Mouse (Mus musculus) hindbrain, embryonic 15.5 days (tissue): ENCODE measurements around the gene Gm17577. TPM values are rescaled to one million over a fixed set of nuclear protein-coding genes. Genes with fewer than 3 reads are reported as not detected.
"Not testable (repeated sequence)": the region's sequence is repeated elsewhere in the genome, so short reads cannot be mapped to it uniquely, and the experiment has no call there.

ENCODE experiments used
- ATAC-seq: fragments of 200-750 bp; cut with Nextera tagmentation; 2 replicates; pipeline ENCODE4 v1.8.0; 2017; ENCODE audit warnings: low read depth, moderate number of reproducible peaks, moderate TSS enrichment; ENCODE audit not compliant: low FRiP score
- H3K27ac ChIP-seq: fragments of 300-500 bp; sonication (generic); replicated peaks from 2 replicates; pipeline ENCODE4 v1.5.1; 2015; ENCODE audit warnings: mild to moderate bottlenecking, inconsistent platforms
- H3K27me3 ChIP-seq: fragments of 300-500 bp; sonication (generic); 2 replicates; pipeline ENCODE4 v1.6.1; 2015; ENCODE audit warnings: control low read depth, inconsistent platforms
- H3K36me3 ChIP-seq: fragments of 300-500 bp; sonication (generic); 2 replicates; pipeline ENCODE4 v1.6.1; 2015; ENCODE audit warnings: control low read depth, inconsistent platforms
- H3K4me1 ChIP-seq: fragments of 300-500 bp; sonication (generic); replicated peaks from 2 replicates; pipeline ENCODE4 v1.6.1; 2015; ENCODE audit warnings: control low read depth, inconsistent platforms
- H3K4me2 ChIP-seq: fragments of 300-500 bp; sonication (generic); 2 replicates; pipeline ENCODE4 v1.6.1; 2015; ENCODE audit warnings: moderate library complexity, mild to moderate bottlenecking, inconsistent platforms
- H3K4me3 ChIP-seq: fragments of 300-500 bp; sonication (generic); 2 replicates; pipeline ENCODE4 v1.5.1; 2015; ENCODE audit warnings: mild to moderate bottlenecking, inconsistent platforms
- H3K9ac ChIP-seq: fragments of 300-500 bp; sonication (generic); 2 replicates; pipeline ENCODE4 v1.6.1; 2015; ENCODE audit warnings: inconsistent platforms
- H3K9me3 ChIP-seq: fragments of 300-500 bp; sonication (generic); 2 replicates; pipeline ENCODE4 v1.6.1; 2016; ENCODE audit warnings: control low read depth, inconsistent platforms
- WGBS: fragments of 180-500 bp; shearing (Covaris S2); methylation state at CpG from one replicate; pipeline ENCODE4 v1.1.7; 2015; 5-methylcytosine and 5-hydroxymethylcytosine counted together
- polyA plus RNA-seq: library from polyadenylated mRNA; unstranded; fragments of >200 nt; fragmentation: Nextera tagmentation; extraction: Ambion mirVana; gene quantifications from 2 replicates; pipeline ENCODE4 v1.2.1, GENCODE M21; 2015

The Gm17577 gene
- polyA plus RNA-seq = not detected in 2 replicates

DNA sequence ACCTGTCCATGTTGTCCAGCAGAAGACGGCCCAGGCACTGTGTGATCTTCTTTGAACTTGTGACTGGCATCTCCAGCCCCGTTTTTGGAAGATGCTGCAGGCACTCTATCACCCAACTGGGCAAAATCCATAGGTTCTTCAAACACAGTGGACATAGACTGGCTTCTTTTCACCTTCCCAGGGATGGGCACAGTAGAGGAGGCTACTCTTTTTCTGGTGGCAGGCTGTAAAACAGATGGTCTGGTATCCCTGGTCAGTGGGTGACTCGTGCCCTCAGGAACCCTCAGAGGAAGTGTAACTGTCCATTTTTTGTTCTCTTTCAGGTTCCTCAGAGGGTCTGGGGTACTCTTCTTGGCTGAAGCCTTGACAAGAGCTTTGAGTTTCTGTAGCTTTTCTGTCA is at the start of gene Gm17577:
TSS of gene Gm17577 (minus strand) at position 101 of the 400 bp plus-strand sequence.
- not testable (repeated sequence) for H3K27me3 ChIP-seq, H3K4me3 ChIP-seq, H3K4me2 ChIP-seq, H3K9ac ChIP-seq, H3K9me3 ChIP-seq, H3K36me3 ChIP-seq, H3K4me1 ChIP-seq, H3K27ac ChIP-seq, ATAC-seq
- WGBS = no CpG with 5 or more reads among the region's 3 CpGs

GRCm38 (mm10) chrX:123222381-123222780 is 24.3 kb downstream of the Gm17577 start, which contains the start of gene Srsx:
TSS of gene Srsx (minus strand) at chrX:123222481.
- H3K9ac ChIP-seq, H3K36me3 ChIP-seq, H3K4me1 ChIP-seq, H3K9me3 ChIP-seq, H3K4me2 ChIP-seq, H3K27ac ChIP-seq, ATAC-seq, H3K27me3 ChIP-seq, H3K4me3 ChIP-seq: not testable (repeated sequence)
- WGBS = 71% methylated on average over 1 of the region's 1 CpGs

Other genes with a start within 250 kb of the Gm17577 start
- gene Gm17521, start 217.2 kb downstream of the Gm17577 start, polyA plus RNA-seq = not detected in 2 replicates
- 34.2 and 35.2 TPM in 2 replicates for gene Cldn34c1, start 143.4 kb downstream of the Gm17577 start, polyA plus RNA-seq
- not detected in 2 replicates for gene Srsx, start 24.4 kb downstream of the Gm17577 start, polyA plus RNA-seq